Mouse (Mus musculus) central nervous system, embryonic 14 days (tissue): ENCODE measurements around the gene Adarb1. TPM values are rescaled to one million over a fixed set of nuclear protein-coding genes. Genes with fewer than 3 reads are reported as not detected.

Source experiments
- polyA plus RNA-seq: library from polyadenylated mRNA; depleted of rRNA; stranded (reverse); fragments of >200 nt; gene quantifications from 2 replicates; pipeline ENCODE4 v1.2.3, GENCODE M21; 2012; rRNA removed

Adarb1 gene
- polyA plus RNA-seq, result 18.1 and 18.6 TPM in 2 replicates

DNA sequence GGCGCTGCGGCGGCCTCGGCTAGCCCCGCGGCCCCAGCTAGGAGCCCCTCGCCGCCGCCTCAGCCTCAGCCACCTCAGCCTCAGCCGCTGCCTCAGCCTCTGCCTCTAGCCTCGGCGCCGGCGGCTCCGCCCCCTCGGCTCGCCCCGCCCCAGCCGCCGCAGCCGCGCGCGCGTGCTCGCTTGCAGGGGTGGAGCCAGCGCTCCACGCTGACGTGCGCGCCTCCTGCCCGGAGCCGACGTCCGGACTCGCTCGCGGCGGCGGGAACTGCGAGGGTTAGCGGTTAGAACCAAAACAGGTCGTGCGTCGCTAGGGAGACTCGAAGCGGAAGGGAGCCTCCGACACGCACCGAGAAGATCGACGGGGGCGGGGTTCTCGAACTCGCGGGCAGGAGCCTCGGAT is at the start of gene Adarb1:
TSS of gene Adarb1 (minus strand) at position 133 of the 400 bp plus-strand sequence.

DNA sequence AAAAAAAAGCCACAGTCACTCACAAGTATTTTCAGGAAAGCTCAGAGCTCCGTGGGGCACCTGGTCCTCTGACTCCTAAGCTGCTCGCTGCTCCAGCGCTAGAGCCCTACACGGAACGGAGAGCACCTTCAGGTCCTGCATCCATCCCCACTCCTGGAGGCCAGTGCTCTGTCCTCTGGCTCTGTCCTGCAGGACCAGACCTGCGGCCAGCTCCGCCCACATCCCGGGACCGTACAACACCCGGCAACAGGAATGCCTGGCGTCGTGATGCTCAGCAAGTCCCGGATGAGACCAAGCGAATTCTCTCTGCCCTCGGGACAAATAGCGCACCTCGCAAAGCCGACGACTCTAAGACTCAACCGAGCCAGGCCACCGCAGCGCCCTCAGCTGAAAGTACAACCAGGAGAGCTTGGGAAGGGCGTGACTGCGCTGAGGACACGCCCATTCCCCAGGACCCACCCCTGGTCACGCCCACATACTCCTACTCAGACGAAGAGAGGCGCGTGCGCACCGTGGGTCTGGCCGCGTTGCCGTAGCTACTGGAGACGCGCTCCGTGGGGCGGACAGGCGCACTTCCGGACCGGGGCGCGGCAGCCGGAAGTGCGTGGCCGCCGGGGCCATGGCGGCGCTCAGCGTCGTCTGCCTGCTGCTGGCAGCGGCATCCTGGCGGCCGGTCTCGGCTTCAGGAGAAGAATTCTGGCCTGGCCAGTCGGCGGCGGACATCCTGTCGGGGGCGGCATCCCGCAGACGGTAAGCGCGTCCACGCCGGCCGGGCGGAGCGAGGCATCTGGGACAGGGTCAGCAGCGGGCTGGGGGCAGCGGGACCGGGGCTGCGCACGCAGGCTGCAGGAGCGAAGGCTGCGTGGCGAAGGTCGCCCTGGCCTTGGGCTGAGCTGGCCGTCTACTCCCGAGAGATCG is 159.1 kb downstream of the Adarb1 start, which contains the start of gene Pofut2:
TSS of gene Pofut2 (plus strand) at position 515 of the 918 bp plus-strand sequence.

Other genes with a start within 250 kb of the Adarb1 start
- gene Pofut2, start 159.1 kb downstream of the Adarb1 start, polyA plus RNA-seq, result 47.5 and 71.4 TPM in 2 replicates
- 38.4 and 40.6 TPM in 2 replicates for gene Fam207a, start 97.5 kb upstream of the Adarb1 start, polyA plus RNA-seq
- gene Itgb2, start 112.0 kb upstream of the Adarb1 start, polyA plus RNA-seq, result 1.8 and 2.0 TPM in 2 replicates
- 68.2 and 79.0 TPM in 2 replicates for gene Pttg1ip, start 163.4 kb upstream of the Adarb1 start, polyA plus RNA-seq
- 396 and 401 TPM in 2 replicates for gene Sumo3, start 187.8 kb upstream of the Adarb1 start, polyA plus RNA-seq
- gene Gm49325, start 187.9 kb upstream of the Adarb1 start, polyA plus RNA-seq, result 97.1 and 120 TPM in 2 replicates
- 63.3 and 68.8 TPM in 2 replicates for gene Ube2g2, start 204.0 kb upstream of the Adarb1 start, polyA plus RNA-seq